Mouse (Mus musculus) heart, embryonic 13.5 days (tissue): Measurements from ENCODE around the gene Irf2bp2. TPM values are rescaled to one million over a fixed set of nuclear protein-coding genes. Genes with fewer than 3 reads are reported as not detected.

Source experiments
- ATAC-seq: fragments of 200-750 bp; cut with Nextera tagmentation; 2 replicates; pipeline ENCODE4 v1.8.0; 2017; ENCODE audit warnings: moderate TSS enrichment; ENCODE audit not compliant: insufficient number of reproducible peaks, low FRiP score, low TSS enrichment; ENCODE audit errors: extremely low read depth
- H3K27ac ChIP-seq: fragments of 300-500 bp; sonication (generic); replicated peaks from 2 replicates; pipeline ENCODE4 v1.5.1; 2015; ENCODE audit warnings: moderate library complexity, mild to moderate bottlenecking, inconsistent platforms
- H3K27me3 ChIP-seq: fragments of 300-500 bp; sonication (generic); replicated peaks from 2 replicates; pipeline ENCODE4 v1.6.1; 2015; ENCODE audit warnings: mild to moderate bottlenecking, inconsistent platforms
- H3K36me3 ChIP-seq: fragments of 300-500 bp; sonication (generic); 2 replicates; pipeline ENCODE4 v1.6.1; 2015; ENCODE audit warnings: mild to moderate bottlenecking, inconsistent platforms
- H3K4me1 ChIP-seq: fragments of 300-500 bp; sonication (generic); 2 replicates; pipeline ENCODE4 v1.6.1; 2015; ENCODE audit warnings: inconsistent platforms
- H3K4me2 ChIP-seq: fragments of 300-500 bp; sonication (generic); 2 replicates; pipeline ENCODE4 v1.6.1; 2015; ENCODE audit warnings: inconsistent platforms, mild to moderate bottlenecking, moderate library complexity
- H3K4me3 ChIP-seq: fragments of 300-500 bp; sonication (generic); 2 replicates; pipeline ENCODE4 v1.5.1; 2015; ENCODE audit warnings: moderate library complexity, mild to moderate bottlenecking, inconsistent platforms
- H3K9ac ChIP-seq: fragments of 300-500 bp; sonication (generic); 2 replicates; pipeline ENCODE4 v1.6.1; 2015; ENCODE audit warnings: inconsistent platforms, mild to moderate bottlenecking, moderate library complexity
- H3K9me3 ChIP-seq: fragments of 300-500 bp; sonication (generic); 2 replicates; pipeline ENCODE4 v1.6.1; 2016; ENCODE audit warnings: inconsistent platforms
- WGBS: fragments of 180-500 bp; shearing (Covaris S2); methylation state at CpG from one replicate; pipeline ENCODE4 v1.1.7; 2015; ENCODE audit warnings: mixed read lengths; 5-methylcytosine and 5-hydroxymethylcytosine counted together
- polyA plus RNA-seq: library from polyadenylated mRNA; unstranded; fragments of >200 nt; fragmentation: Nextera tagmentation; extraction: Ambion mirVana; gene quantifications from 2 replicates; pipeline ENCODE4 v1.2.1, GENCODE M21; 2015

Irf2bp2 gene
- polyA plus RNA-seq, 1 experiment from 2014 or later, result 6.5 TPM

DNA sequence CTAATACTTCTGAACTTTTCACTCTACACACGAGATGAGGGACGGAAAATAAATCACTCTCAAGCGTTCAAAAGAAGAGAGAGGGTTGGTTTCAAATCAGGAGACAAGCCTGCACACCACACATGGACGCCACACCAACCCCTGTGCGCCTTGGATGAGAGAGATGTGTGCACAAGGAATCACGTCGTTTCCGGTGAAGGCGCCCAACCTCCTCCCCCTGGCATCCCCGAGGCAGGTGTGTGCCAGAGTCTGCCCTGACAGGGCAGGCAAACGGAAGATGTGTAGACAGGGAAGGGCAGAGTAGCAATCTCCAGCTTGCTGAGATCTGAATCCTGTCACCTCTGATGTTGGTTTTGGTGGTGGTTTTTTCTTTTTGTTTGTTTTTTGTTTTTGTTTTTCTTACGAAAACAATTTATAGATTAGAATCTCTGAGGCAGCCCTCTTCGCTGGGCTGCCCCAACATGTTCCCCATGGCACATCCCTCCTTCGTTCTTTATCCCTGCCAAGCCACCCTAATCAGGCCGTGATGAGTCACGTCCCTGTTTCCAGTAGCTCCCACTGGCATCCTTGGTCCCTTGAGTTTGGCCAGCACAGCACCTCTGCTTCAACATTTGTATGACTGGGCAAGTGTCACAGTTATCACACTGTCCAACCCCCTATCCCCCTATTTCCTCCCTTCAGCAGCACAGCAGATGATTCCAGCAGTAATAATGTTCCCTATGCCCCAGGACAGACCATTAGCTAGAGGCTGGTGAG is 18.7 kb downstream of the Irf2bp2 start:
- WGBS, result 75% methylated on average over 16 of the region's 16 CpGs
- no peak overlapping the region for H3K9ac ChIP-seq
- 0 out of 2 replicates have a peak, but pooled peaks cover under 1% of the 10 kb centered on the region for H3K36me3 ChIP-seq
- H3K4me3 ChIP-seq, result no peak overlapping the region
- ATAC-seq, result no peak
- H3K27me3 ChIP-seq, result no peaks in the 10 kb centered on the region
- H3K27ac ChIP-seq, result no peak overlapping the region
- H3K9me3 ChIP-seq, result no peaks in the 10 kb centered on the region
- H3K4me2 ChIP-seq, result no peak overlapping the region
- peaks cover 6% of the 10 kb centered on the region; the same call in 1 of the 2 replicates for H3K4me1 ChIP-seq

- no peak overlapping the region for H3K9ac ChIP-seq
- no peak overlapping the region for H3K4me2 ChIP-seq
- H3K36me3 ChIP-seq, result no peaks in the 10 kb centered on the region
- H3K4me3 ChIP-seq, result no peak overlapping the region
- no peak overlapping the region for H3K27ac ChIP-seq
- H3K27me3 ChIP-seq, result no peaks in the 10 kb centered on the region
- H3K9me3 ChIP-seq, result no peaks in the 10 kb centered on the region
- 78% methylated on average over 4 of the region's 4 CpGs for WGBS
- ATAC-seq, result no peak
- H3K4me1 ChIP-seq, result peaks cover 6% of the 10 kb centered on the region; the same call in 1 of the 2 replicates
Measured at GRCm38 (mm10) chr8:126573878-126574277, 19.9 kb downstream of the Irf2bp2 start.

DNA sequence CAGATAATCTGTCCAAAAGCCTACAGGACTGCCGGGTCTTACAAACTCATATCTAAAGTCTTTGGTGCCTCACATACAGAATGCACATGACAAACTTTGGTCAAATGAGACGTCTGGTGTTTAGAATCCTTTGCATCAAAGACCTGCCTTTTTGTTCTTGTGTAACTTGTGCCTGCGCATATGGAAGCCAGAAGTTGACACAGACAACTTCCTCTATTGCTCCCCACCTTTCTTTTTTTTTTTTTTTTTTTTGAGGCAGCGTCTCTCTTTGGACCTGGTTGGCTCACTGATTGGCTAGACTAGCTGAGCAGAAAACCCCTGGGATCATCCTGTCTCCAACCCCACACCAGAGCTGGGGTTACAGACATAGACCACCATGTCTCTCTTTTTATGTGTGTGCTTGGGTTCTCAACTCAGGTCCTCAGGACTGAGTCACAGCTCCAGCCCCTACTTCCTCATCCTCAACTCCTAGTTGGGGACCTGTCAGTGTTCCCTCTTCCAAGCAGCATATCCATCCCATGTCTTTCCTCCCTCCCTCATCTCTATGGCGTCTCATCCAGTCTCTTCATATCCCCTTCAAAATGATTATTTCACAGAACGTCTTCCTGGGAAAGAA is 20.6 kb downstream of the Irf2bp2 start:
- H3K4me1 ChIP-seq, result peaks cover 9% of the 10 kb centered on the region
- 79% methylated on average over 6 of the region's 6 CpGs for WGBS
- no peak overlapping the region for H3K4me2 ChIP-seq
- H3K9ac ChIP-seq, result no peak overlapping the region
- no peak overlapping the region for H3K4me3 ChIP-seq
- H3K36me3 ChIP-seq, result no peaks in the 10 kb centered on the region
- no peaks in the 10 kb centered on the region for H3K27me3 ChIP-seq
- H3K27ac ChIP-seq, result no peak overlapping the region
- no peaks in the 10 kb centered on the region for H3K9me3 ChIP-seq
- ATAC-seq, result no peak

DNA sequence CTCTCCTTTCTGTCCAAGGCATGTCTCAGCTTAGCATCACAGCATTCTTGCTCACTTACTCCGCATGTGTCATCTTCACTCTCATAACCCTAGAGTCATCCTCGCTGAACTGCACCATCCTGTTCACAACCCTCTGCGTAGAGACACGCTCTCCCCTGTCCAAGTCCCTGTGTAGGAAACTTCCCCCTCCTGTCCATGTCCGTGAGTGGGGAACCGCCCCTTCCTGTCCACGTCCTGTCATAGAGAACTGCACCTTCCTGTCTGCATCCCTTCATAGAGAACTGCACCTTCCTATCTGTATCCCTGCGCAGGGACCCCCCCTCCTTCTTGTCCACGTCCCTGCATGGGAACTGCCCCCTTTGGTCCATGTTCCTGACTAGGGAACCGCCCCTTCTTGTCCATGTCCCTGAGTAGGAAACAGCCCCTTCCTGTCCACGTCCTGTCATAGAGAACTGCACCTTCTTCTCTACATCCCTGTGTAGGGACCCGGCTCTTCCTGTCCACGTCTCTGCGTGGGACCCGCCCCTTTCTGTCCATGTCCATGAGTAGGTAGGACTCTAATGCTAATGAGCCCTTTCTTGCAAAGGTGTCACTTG is 22.6 kb downstream of the Irf2bp2 start:
- WGBS, result 70% methylated on average over 15 of the region's 15 CpGs
- H3K9me3 ChIP-seq, result no peaks in the 10 kb centered on the region
- peaks cover 29% of the 10 kb centered on the region for H3K4me1 ChIP-seq
- no peak for ATAC-seq
- no peak overlapping the region for H3K4me3 ChIP-seq
- no peak overlapping the region for H3K9ac ChIP-seq
- H3K27me3 ChIP-seq, result no peaks in the 10 kb centered on the region
- no peak overlapping the region for H3K27ac ChIP-seq
- no peak overlapping the region for H3K4me2 ChIP-seq
- H3K36me3 ChIP-seq, result no peaks in the 10 kb centered on the region

DNA sequence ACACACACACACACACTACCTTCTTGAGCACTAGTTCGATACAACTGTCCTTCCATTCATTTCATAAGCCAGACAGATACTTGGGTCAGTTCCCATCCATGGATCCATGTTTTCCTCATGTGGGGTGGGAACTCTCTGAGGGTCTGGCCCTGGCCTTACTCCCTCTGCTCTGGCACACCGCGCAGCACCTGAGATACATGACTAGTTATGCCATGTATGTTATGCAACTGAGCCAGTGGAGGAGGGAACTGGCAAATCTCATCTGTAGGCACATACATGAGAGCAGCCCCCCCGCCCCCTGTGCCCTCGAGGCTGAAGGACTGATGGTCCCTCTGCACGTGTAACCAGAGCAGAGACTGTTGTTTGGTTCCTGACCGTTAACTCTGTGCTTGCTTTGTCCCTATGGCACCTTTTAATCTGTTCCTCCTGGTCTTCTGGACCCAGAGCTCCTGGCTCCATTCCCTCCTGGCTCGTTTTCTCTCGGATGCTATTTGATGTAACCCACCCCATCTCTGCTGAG is 23.2 kb downstream of the Irf2bp2 start:
- H3K4me1 ChIP-seq, result peaks cover 35% of the 10 kb centered on the region
- no peaks in the 10 kb centered on the region for H3K9me3 ChIP-seq
- H3K36me3 ChIP-seq, result no peaks in the 10 kb centered on the region
- 73% methylated on average over 9 of the region's 9 CpGs for WGBS
- no peaks in the 10 kb centered on the region for H3K27me3 ChIP-seq
- no peak overlapping the region for H3K4me3 ChIP-seq
- H3K27ac ChIP-seq, result no peak overlapping the region
- ATAC-seq, result no peak
- H3K9ac ChIP-seq, result no peak overlapping the region
- H3K4me2 ChIP-seq, result no peak overlapping the region

DNA sequence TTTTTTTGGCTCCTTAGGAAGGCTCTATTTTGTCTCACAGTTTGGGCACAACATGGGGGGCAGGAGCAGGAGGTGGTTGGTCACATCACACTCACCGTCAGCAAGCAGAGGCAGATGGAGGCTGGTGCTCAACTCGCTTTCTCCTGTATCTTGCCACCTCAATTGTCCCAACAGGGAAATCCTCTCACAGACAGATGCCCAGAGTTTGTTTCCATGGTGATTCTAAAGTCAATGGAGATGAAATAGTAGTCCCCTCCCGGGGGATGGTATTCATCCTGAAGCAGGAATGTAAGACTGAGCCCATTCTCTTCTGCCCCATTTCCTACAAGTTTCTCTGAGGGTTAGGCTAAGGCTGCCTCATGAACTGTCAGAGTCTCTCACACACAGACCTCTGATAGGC is 23.7 kb downstream of the Irf2bp2 start:
- ATAC-seq, result no peak
- Histone ChIP-seq H3K9ac (no peak overlapping the region), H3K9me3 (no peaks in the 10 kb centered on the region), H3K27me3 (no peaks in the 10 kb centered on the region), H3K27ac (no peak overlapping the region), H3K4me1 (peaks cover 41% of the 10 kb centered on the region), H3K4me2 (no peak overlapping the region), H3K36me3 (no peaks in the 10 kb centered on the region), H3K4me3 (no peak overlapping the region)
- WGBS, result 75% methylated on average over 3 of the region's 3 CpGs

- no peak overlapping the region for H3K4me2 ChIP-seq
- H3K27me3 ChIP-seq, result no peaks in the 10 kb centered on the region
- ATAC-seq, result no peak
- no peaks in the 10 kb centered on the region for H3K9me3 ChIP-seq
- peaks cover 45% of the 10 kb centered on the region for H3K4me1 ChIP-seq
- H3K27ac ChIP-seq, result no peak overlapping the region
- H3K36me3 ChIP-seq, result no peaks in the 10 kb centered on the region
- H3K9ac ChIP-seq, result no peak overlapping the region
- 65% methylated on average over 1 of the region's 1 CpGs for WGBS
- no peak overlapping the region for H3K4me3 ChIP-seq
Measured at GRCm38 (mm10) chr8:126569638-126570037, 24.1 kb downstream of the Irf2bp2 start.

DNA sequence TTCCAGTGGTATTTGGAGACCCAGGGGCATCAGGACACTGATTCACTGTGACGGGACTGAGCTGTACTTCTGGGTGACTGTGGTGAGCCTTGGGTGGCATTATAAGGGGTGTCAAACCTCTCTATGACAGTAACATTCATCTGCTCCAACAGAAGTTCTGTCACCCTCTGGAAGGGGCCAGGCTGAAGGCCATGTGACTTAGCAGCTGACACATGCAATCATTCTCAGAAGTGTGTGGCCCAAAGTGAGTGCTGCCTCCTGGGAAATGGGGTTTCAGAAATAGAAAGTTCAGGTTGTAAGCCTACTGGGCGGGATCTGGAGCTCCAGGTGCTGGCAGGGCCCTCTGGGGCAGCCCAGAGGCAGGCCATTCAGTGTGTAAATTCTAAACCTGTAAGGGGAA is 26.1 kb downstream of the Irf2bp2 start:
- Histone ChIP-seq H3K9me3 (no peaks in the 10 kb centered on the region), H3K27ac (peak overlapping the region; percentile 99), H3K4me1 (peaks cover 53% of the 10 kb centered on the region), H3K4me3 (no peak overlapping the region), H3K36me3 (no peaks in the 10 kb centered on the region), H3K27me3 (no peaks in the 10 kb centered on the region), H3K9ac (peak overlapping the region; percentile 78), H3K4me2 (peak overlapping the region; percentile 62; the same call in 1 of the 2 replicates)
- peak; percentile 20; the same call in 1 of the 2 replicates for ATAC-seq
- 45% methylated on average over 2 of the region's 2 CpGs for WGBS

DNA sequence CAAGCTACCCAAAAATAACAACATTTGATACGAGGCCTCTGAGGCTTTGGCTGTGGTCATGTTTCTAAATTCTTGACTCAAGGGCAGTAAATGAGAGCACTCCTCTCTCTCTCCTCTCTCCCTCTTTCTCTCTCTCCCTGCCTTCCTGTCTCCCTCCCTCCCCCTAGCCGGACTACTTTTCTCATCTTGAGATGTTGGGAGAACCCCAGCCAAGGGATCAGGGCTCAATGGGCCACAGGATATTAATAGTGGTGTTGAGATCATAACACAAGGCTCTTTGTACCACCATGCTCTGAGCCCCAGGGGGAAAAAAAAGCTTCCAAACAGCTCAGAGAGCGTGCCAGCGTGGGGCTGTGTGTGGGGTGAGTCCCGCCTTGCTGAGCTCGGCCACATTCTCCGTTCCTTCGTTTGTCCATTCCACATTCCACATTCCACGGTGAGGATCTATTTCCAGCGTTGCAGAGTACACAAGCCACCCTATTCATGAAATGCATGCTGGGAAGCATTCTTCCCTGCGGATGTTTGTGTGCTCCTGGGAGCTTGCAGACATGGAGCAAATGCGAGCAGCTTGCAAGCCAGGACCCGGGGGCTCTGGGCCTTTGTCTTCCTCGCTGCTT is 27.2 kb downstream of the Irf2bp2 start:
- H3K27me3 ChIP-seq, result no peaks in the 10 kb centered on the region
- no peaks in the 10 kb centered on the region for H3K9me3 ChIP-seq
- peaks cover 53% of the 10 kb centered on the region for H3K4me1 ChIP-seq
- H3K27ac ChIP-seq, result peak overlapping the region; percentile 99
- no peaks in the 10 kb centered on the region for H3K36me3 ChIP-seq
- 5% methylated on average over 14 of the region's 14 CpGs for WGBS
- peak; percentile 38; the same call in 1 of the 2 replicates for ATAC-seq
- H3K4me2 ChIP-seq, result peak overlapping the region; percentile 62
- H3K4me3 ChIP-seq, result peak overlapping the region; percentile 31
- peak overlapping the region; percentile 78 for H3K9ac ChIP-seq

- H3K4me1 ChIP-seq, result peaks cover 49% of the 10 kb centered on the region
- peak overlapping the region; percentile 99 for H3K27ac ChIP-seq
- peak overlapping the region; percentile 62 for H3K4me2 ChIP-seq
- WGBS, result 37% methylated on average over 6 of the region's 6 CpGs
- H3K9me3 ChIP-seq, result no peaks in the 10 kb centered on the region
- peak overlapping the region; percentile 78 for H3K9ac ChIP-seq
- peak overlapping the region; percentile 31; the same call in 1 of the 2 replicates for H3K4me3 ChIP-seq
- H3K27me3 ChIP-seq, result no peaks in the 10 kb centered on the region
- no peaks in the 10 kb centered on the region for H3K36me3 ChIP-seq
- ATAC-seq, result 0 out of 2 replicates have a peak, but pooled peaks have one; percentile 3
Measured at GRCm38 (mm10) chr8:126565954-126566445, 27.8 kb downstream of the Irf2bp2 start.
